Mouse (Mus musculus): ENCODE measurements around the gene Hoxa6.

Hoxa6 gene

DNA sequence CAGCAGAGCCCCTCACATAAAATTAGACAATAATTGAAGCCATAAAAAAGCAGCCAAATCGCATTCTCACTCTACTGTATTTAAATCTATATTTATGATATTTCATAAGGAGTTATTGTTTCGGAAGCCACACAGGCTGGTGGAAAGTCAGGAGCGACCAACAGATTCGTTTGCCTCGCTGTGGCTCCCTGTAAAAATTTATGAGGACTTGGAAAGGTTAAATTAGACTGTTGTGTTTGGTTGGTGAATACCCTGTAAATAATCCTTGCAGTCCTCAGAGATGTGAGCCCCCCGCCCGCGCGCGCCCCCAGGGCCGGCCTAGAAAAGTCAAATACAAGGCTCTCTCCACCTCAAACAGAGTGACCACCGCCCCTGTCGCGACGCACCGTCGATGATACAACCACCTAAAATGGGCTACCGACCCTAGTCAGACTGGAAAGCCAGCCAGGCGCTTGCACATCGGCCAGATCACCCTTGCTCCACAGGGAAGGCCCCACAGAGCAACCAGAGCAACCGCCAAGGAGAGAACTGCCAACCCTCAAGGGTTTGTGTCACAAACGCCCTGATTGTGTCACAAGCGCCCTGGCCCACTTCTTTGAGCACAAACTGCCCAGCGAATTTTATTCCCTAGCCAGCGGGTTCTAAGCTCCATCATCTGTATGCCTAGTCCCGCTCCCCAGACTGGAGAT lies 18.2 kb upstream of the Hoxa6 start:
- peak; percentile 43 for DNase-seq (ENCODE audit: low spot score)

DNA sequence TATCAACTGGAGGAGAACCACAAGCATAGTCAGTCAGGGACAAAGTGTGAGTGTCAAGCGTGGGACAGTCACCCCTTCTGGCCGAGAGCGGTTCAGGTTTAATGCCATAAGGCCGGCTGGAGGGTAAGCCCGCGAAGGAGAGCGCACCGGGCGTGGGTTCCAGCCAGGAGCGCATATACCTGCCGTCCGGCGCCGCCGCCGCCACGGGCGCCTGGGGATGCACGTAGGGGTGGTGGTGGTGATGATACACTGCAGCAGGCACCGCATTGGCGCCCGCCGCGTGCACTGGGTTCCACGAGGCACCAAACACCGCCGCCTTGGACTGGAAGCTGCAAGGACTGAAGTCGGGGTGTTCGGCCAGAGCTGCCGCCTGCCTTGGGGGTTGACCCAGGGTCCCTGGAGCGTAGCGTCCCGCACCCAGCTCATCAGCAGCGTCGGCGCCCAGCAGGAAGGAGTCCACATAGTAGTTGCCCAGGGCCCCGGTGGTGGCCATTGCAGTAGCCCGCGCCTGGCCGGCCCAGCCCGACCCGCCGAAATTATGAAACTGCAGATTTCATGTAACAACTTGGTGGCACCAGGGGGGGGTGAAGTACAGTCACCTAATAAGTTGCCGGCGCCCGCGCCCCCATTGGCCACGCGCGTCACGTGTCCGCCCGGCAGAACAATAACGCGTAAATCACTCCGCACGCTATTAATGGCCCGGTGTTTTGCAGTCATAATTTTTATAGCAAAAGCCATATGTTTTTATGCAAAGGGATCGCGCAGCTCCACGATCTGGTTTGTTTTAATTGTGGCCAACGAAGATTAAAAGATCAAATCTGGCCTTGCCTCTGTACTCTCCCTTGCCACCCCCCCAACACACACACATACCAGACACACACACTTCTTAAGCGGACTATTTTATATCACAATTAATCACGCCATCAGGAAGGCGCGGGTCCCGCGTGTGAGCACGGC lies 17.4 kb upstream of the Hoxa6 start:
- DNase-seq (ENCODE audit: low spot score): no peak

- no peak for DNase-seq (ENCODE audit: low spot score)
Observed at GRCm38 (mm10) chr6:52224895-52225611, 16.5 kb upstream of the Hoxa6 start.

- DNase-seq (ENCODE audit: low spot score): no peak
Observed at GRCm38 (mm10) chr6:52223939-52224760, 15.6 kb upstream of the Hoxa6 start.

DNA sequence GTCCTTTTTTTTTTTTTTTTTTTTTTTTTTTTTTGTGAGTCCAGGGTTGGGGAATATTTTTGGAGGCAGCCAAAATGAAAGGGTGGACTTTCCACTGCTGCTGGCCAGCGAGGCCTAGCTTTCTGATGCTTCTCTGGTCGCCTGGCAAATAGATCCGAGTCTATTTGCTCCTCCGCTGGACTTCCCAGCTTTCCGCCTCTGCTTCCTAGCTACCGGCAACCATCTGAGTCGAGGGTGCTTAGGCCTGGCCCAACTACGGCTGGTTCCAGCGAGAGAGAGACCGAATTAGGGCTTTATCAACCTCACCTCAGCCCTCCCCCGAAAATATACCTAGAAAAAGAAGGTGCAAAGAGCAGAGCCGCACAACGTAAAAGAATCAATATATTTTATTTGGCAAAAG lies 14.2 kb upstream of the Hoxa6 start:
- no peak for DNase-seq (ENCODE audit: low spot score)

DNA sequence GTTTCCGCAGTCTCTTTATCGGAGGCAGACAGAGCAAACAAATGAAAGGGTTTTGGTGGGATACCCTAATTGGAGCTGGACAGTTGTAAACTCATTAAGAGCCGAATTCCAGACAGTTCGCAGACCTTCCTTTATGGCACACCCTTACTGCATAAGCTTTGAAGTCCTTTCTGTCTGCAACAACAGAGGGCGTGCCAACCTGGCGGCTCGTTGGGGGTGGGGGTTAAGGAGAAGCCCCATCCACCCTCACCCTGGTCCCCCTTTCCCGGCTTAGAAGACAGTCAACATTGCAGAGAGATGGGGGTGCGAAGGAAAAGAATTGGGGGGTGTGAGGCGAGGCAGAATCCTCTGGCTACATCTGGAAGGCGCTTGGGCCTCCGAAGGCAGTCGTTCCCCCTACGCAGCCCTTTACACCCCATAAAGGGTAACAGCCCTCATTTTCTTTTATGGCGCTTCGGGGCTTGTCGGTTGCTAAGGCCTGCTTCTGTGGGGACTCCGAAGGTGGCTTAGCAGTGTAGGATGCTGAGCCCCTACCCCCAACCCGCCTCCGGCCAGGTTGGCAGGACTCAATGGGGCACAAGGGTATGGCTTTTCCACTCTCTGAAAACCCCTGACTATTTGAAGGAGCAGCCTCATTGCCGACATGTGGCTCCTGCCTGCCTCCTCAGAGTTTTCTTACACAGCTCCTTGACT lies 13.6 kb upstream of the Hoxa6 start:
- no peak for DNase-seq (ENCODE audit: low spot score)

DNA sequence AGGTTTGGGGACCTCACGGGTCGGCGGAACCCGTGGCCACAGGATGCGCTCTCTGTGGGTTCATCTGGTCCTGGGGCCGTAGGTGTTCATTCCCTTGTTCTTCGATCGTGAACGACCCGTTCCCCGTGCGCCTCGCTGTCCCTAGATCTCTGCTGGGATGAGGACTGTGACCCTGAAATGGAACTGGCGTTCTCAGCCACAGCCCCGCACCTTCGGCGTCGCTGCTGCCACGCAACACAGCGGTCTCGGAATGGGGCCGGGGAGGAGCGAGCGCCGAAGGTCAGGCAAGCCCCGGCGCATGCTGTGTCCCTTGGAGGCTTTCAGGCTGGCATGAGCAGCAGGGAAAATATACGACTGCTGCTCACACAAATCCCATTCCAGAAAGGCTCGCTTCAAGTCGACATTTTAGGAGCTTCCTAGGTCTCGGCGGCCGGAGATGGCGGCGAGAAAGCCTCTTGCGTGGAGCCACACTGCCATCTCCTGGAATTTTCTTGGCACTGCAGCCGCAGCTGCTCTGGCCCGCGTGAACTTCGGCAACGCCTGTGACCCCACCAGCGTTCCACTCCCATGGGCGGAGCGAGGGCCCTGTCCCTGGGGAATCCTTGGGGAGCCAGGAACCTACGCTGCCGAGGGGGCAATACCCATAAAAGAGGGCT lies 12.9 kb upstream of the Hoxa6 start, which contains the start of gene Hoxa7:
TSS of gene Hoxa7 (minus strand) at position 518 of the 656 bp plus-strand sequence.
- peak; percentile 89 for DNase-seq (ENCODE audit: low spot score)

- DNase-seq (ENCODE audit: low spot score): no peak
Observed at GRCm38 (mm10) chr6:52220865-52221310, 12.4 kb upstream of the Hoxa6 start.

DNA sequence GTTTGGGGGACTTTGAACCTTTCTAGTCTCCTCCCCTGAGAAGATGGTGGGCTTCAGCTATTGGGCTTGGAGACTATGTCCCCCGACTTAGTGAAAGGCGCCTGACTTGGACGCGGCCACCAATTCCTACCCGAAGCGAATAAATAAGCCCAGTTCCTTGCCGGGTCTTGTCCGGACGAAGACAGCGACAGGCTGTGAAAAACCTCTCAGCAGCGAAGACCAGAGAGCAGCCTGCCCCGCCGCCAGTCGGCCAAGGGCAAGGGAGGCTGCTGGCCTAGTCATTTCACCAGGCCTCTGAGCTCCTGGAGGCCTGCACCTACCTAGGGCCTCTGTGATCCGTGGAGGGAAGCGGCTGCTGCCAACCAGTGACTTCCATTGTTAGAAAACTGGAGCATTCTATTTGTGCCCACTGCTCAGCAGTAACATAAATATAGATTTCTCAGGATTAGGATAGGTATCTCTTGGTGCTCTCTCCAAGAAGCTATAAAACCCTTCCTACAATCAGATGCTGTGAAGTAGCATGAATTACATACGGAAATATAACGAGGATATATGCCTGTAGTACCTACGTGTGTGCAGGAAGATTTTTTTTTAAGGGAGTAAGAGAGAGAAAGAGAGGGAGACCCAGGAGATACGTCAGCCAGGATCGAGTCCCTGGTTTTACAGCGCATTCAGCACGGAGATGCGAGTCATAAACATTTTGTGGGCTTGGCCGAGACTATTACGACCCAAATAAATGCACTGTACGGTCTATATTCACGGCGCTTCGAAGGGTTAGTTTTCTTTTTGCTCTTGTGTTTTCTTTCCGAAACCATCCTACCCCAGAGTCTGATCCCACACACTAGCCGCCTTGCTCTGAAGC lies 11.7 kb upstream of the Hoxa6 start:
- no peak for DNase-seq (ENCODE audit: low spot score)

DNA sequence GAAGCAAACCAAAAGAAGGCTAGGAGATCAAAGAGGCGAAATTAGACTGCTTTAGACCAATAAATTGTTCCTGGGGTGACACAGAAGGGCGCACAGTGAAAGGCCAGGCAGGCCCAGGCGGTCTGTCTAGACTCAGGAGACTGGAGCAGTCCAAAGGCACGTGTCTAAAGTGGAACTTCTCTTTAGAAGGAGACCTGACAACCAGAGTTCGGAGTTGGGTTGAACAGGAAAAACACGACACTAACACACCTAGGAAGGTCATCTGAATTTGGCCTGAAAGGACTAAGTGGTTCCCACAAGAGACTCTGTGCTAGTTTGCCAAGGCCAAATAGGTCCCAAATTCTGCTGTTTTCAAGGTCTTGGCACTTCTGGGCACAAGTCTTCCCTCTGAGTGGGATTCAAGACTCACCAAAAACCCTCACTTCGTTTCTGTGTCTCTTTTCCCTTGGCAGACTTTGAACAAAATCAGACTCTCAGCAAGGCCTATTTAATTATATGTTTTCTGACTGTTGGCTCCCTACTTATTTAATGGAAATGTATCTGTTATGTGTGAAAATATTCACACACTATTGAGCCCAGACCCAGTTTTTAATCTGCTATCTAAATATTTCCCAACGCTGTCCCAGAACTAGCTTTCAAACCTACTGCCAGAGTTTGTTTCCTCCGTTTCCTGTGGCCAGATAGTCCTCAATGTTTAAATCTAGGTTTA lies 10.9 kb upstream of the Hoxa6 start:
- no peak for DNase-seq (ENCODE audit: low spot score)

- DNase-seq (ENCODE audit: low spot score): no peak
Observed at GRCm38 (mm10) chr6:52218643-52219215, 10.2 kb upstream of the Hoxa6 start.

DNA sequence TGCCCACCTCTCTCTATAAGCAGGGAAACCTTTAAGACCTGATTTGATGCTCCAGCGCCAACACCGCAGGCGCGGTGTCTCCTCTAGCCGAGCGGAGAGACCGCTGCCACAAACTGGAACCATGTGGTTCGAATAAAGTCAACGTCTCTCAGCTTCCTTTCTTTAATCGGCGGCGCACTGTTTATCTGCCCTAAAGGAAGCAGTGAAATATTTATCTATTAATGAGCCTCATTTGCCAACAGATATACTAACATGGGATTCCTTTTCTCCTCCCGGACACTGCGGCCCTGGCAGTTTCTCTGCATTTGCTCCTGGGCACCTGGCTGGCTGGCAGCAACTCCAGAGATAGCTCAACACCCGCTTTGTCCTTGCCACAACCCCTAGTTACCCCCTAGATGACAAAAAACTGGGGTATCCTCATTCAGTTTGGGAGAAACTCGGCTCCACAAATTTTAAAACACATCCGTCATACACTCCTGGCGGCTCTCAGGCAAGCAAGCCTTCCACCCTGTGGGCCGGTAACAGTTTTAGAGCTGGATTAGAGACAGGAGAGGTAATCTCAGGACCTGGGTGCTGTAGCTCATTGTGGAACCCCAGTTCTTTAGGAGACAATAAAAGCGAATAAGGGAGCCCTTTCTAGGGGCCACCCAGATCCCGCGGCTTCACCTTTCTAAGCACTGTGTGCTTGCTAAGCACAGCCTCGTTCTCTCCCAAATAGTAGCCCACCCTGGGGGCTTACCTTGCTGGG lies 9.5 kb upstream of the Hoxa6 start:
- DNase-seq (ENCODE audit: low spot score): no peak

DNA sequence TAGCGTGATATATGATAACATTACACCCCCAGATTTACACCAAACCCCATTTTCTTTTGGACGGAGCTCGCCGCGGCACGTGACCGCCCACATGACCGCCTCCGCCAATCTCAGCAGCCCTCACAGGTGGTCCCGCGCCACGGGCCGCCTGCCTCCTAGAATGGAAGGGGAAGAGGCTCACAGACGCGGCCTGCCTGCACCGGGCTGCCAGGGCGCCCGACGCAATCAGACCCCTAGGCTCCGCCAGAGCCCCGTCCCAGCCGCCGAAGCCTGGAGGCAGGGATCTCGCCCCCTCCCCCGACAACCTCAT lies 8.9 kb upstream of the Hoxa6 start:
- peak; percentile 78 for DNase-seq (ENCODE audit: low spot score)

DNA sequence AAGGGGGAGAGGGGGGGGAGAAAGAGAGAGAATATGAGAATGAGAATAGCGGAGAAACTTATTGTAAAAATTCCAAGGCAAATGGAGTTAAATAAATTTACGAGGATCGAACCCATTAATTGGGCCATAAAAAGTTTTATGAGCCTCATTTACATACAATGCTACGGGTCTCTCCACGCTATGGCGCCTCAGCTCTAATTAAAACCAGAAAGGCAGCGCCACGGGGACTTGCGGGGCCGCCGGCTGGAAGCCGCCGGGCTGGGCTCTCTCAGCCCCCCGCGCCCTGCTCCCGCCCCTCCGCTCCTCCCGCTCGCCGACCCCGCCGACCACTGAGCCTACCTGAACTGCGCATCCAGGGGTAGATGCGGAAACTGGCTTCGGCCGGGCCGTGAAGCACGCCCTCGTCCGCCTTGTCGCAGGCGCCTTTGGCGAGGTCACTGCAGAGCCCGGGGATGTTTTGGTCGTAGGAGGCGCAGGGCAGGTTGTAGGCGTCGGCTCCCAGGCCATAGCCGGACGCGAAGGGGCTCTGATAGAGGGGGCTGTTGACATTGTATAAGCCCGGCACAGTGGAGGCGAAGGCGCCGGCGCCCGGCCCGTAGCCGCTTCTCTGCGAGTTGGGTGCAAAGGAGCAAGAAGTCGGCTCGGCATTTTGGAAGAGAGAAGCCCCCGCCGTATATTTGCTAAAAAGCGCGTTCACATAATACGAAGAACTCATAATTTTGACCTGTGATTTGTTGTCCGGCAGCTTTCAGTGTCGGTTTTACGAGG lies 8.4 kb upstream of the Hoxa6 start:
- DNase-seq (ENCODE audit: low spot score): no peak

- DNase-seq (ENCODE audit: low spot score): no peak
Observed at GRCm38 (mm10) chr6:52215771-52216535, 7.4 kb upstream of the Hoxa6 start.

DNA sequence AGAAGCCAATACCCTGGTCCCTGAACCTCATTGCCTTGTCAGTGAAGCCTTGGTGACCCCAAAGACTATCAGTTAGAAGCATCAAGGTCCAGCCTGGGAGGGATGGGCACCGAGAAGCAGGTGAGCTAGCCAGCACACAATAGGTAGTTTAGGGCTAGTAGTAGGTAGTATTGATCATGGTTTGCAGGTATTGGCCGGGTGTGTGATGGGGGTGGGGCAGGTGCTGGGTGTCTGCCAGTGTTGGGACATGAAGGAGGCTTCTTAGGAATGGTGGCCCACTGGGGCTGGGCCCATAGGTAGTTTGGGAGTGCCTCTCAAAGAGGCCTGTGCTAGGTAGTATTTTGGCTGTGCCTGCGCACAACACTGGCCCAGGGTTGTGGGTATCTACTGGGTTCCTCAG lies 6.5 kb upstream of the Hoxa6 start:
- no peak for DNase-seq (ENCODE audit: low spot score)

All from adipocyte (in vitro differentiated cells).